Mouse (Mus musculus): ENCODE data around the gene Gm28305.
A peak's percentile ranks its signal among the peaks of the same experiment; 100 is the strongest.

DNA sequence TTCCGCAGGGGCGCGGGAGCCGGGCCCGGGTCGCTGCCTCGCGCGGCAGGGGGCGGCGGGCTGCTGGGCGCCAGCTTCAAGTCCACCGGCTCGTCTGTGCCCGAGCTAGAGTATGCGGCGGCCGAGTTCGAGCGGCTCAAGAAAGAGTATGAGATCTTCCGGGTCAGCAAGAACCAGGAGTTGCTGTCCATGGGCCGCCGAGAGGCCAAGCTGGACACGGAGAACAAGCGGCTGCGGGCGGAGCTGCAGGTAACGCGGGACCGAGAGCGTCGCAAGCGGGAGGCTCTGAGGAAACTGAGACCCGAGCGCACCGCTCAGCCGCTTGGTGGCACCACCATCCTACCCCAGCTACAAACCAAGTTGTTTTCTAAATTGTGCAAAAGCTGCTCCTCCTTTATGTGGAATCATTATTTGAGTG is 37.5 kb upstream of the Gm28305 start:
- TF ChIP-seq CTCF (IDR thresholded peaks at IDR 0.05; ENCODE audit: borderline replicate concordance, insufficient read depth, low read length) (peak; percentile 59), POLR2A (IDR thresholded peaks at IDR 0.05; ENCODE audit: low read depth, low read length) (no peak)
